Mouse (Mus musculus) heart, postnatal 0 days (tissue): ENCODE data around the gene Als2cr12. TPM values are rescaled to one million over a fixed set of nuclear protein-coding genes. Genes with fewer than 3 reads are reported as not detected.
A peak's percentile ranks its signal among the peaks of the same experiment; 100 is the strongest.

ENCODE experiments used
- ATAC-seq: fragments of 200-750 bp; cut with Nextera tagmentation; 2 replicates; pipeline ENCODE4 v1.8.0; 2017; ENCODE audit warnings: low read depth, moderate number of reproducible peaks, moderate library complexity; ENCODE audit not compliant: insufficient read depth
- DNase-seq: peaks from one replicate; pipeline ENCODE4 v3.0.0-alpha.2; 2016; ENCODE audit warnings: low spot score
- H3K27ac ChIP-seq: fragments of 300-500 bp; sonication (generic); 2 replicates; pipeline ENCODE4 v1.5.1; 2014; ENCODE audit warnings: low read depth, mild to moderate bottlenecking
- H3K27me3 ChIP-seq: fragments of 300-500 bp; sonication (generic); 2 replicates; pipeline ENCODE4 v1.6.1; 2014; ENCODE audit warnings: low read length, mixed read lengths; ENCODE audit not compliant: control insufficient read depth, insufficient read depth
- H3K36me3 ChIP-seq: fragments of 300-500 bp; sonication (generic); replicated peaks from 2 replicates; pipeline ENCODE4 v1.6.1; 2014; ENCODE audit warnings: low read length, mixed read lengths; ENCODE audit not compliant: control insufficient read depth, insufficient read depth
- H3K4me1 ChIP-seq: fragments of 300-500 bp; sonication (generic); 2 replicates; pipeline ENCODE4 v1.6.1; 2014; ENCODE audit warnings: antibody characterized with exemption; ENCODE audit not compliant: control insufficient read depth, insufficient read depth
- H3K4me2 ChIP-seq: fragments of 300-500 bp; sonication (generic); 2 replicates; pipeline ENCODE4 v1.6.1; 2014; ENCODE audit warnings: low read depth, mild to moderate bottlenecking, low read length, moderate library complexity
- H3K4me3 ChIP-seq: fragments of 300-500 bp; sonication (generic); 2 replicates; pipeline ENCODE4 v1.5.1; 2014; ENCODE audit warnings: low read depth, low read length
- H3K9ac ChIP-seq: fragments of 300-500 bp; sonication (generic); replicated peaks from 2 replicates; pipeline ENCODE4 v1.6.1; 2014; ENCODE audit warnings: low read depth, low read length, mixed read lengths
- H3K9me3 ChIP-seq: fragments of 300-500 bp; sonication (generic); replicated peaks from 2 replicates; pipeline ENCODE4 v1.6.1; 2016; ENCODE audit warnings: low read length; ENCODE audit not compliant: control insufficient read depth
- CTCF ChIP-seq: IDR thresholded peaks from 2 replicates; pipeline ENCODE4 v1.5.1; 2016; ENCODE audit warnings: antibody characterized with exemption, control low read depth, low read depth
- EP300 ChIP-seq: IDR thresholded peaks from 2 replicates; pipeline ENCODE4 v1.6.1; 2016; ENCODE audit warnings: antibody characterized with exemption, low read depth
- WGBS: fragments of 180-500 bp; shearing (Covaris S2); extraction: QIAGEN DNeasy Blood & Tissue Kit; methylation state at CpG from one replicate; pipeline ENCODE4 v1.1.7; 2014; 5-methylcytosine and 5-hydroxymethylcytosine counted together
- polyA plus RNA-seq: library from polyadenylated mRNA; unstranded; fragments of >200 nt; fragmentation: Nextera tagmentation; extraction: Ambion mirVana; gene quantifications from 2 replicates; pipeline ENCODE4 v1.2.1, GENCODE M21; 2015
- total RNA-seq: library from RNA; depleted of rRNA; stranded (reverse); fragments of >200 nt; gene quantifications from 2 replicates; pipeline ENCODE4 v1.2.3, GENCODE M21; 2014; ENCODE audit warnings: low replicate concordance

The Als2cr12 gene
- total and polyA plus RNA-seq, 2 experiments from 2014 or later = not detected

- Histone ChIP-seq H3K27ac (no peak overlapping the region), H3K4me3 (no peak overlapping the region), H3K36me3 (peaks cover 84% of the 10 kb centered on the region), H3K9ac (no peak overlapping the region), H3K9me3 (no peaks in the 10 kb centered on the region), H3K4me2 (no peak overlapping the region), H3K27me3 (no peaks in the 10 kb centered on the region), H3K4me1 (no peaks in the 10 kb centered on the region)
- ATAC-seq (no peak), DNase-seq (no peak)
- WGBS = 89% methylated on average over 7 of the region's 7 CpGs
- TF ChIP-seq CTCF (no peak), EP300 (no peak)
Observed at GRCm38 (mm10) chr1:58735962-58736361, 40.2 kb upstream of the Als2cr12 start.

DNA sequence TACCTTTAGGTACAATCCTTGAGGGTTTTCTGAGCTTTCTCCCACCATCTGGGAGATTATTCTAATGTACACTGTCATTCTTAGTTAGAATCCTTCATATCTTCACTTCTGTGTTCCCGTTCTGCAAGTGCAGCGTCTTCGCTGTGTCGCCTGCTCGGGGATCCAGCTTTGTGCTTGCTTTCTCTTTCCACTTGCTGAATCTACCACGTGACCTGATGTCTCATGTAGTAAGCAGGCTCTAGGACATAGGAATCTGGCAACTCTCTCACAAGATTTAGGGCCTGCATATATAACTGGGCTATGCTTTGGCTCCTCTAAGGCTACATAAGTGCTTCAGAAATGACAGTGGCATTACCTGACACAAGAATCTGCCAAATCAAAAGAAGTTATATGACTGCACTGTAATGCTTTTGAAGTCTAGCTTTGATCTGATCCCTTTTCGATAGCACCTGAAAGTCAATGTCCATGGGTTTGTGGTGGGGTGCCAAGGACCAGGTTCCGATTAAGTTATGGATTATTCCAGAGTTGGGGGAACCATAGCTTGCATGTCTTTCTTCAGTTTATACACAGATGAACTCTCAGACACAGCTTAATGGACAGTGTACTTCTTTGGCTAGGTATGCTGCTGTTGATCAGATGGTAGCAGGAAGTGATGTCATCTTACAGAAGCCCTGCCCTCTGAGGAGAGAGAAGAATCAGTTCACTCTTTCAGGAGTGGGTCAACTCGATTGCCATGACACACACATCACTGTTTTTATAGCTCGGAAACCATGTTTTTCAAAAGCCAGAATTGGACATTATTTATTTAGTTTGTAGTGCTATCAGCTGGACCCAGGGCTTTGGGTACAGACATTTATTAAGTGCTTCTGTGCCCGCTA is 38.5 kb upstream of the Als2cr12 start:
- TF ChIP-seq CTCF = no peak
- no peak for TF ChIP-seq EP300
- no peak overlapping the region for H3K9ac ChIP-seq

GRCm38 (mm10) chr1:58733636-58734035 is 37.8 kb upstream of the Als2cr12 start:
- TF ChIP-seq CTCF = no peak
- no peak for TF ChIP-seq EP300
- WGBS = 90% methylated on average over 2 of the region's 2 CpGs
- no peak overlapping the region for H3K4me2 ChIP-seq
- no peak overlapping the region for H3K9ac ChIP-seq
- H3K4me1 ChIP-seq = no peaks in the 10 kb centered on the region
- peaks cover 83% of the 10 kb centered on the region for H3K36me3 ChIP-seq
- H3K9me3 ChIP-seq = no peaks in the 10 kb centered on the region
- DNase-seq = no peak
- H3K27ac ChIP-seq = no peak overlapping the region
- no peak overlapping the region for H3K4me3 ChIP-seq
- H3K27me3 ChIP-seq = no peaks in the 10 kb centered on the region
- ATAC-seq = no peak

More for the DNA sequence above, 38.5 kb upstream of the Als2cr12 start:
- H3K4me3 ChIP-seq = no peak overlapping the region
- 87% methylated on average over 11 of the region's 11 CpGs for WGBS
- no peak overlapping the region for H3K27ac ChIP-seq
- ATAC-seq = no peak
- DNase-seq = no peak
- H3K36me3 ChIP-seq = peaks cover 80% of the 10 kb centered on the region
- no peaks in the 10 kb centered on the region for H3K4me1 ChIP-seq
- H3K27me3 ChIP-seq = no peaks in the 10 kb centered on the region
- no peaks in the 10 kb centered on the region for H3K9me3 ChIP-seq
- H3K4me2 ChIP-seq = no peak overlapping the region

GRCm38 (mm10) chr1:58728590-58728868 is 32.7 kb upstream of the Als2cr12 start:
- Histone ChIP-seq H3K36me3 (peaks cover 49% of the 10 kb centered on the region), H3K9ac (no peak overlapping the region), H3K27me3 (no peaks in the 10 kb centered on the region), H3K4me1 (peaks cover 15% of the 10 kb centered on the region), H3K9me3 (no peaks in the 10 kb centered on the region), H3K4me2 (no peak overlapping the region), H3K27ac (no peak overlapping the region), H3K4me3 (no peak overlapping the region)
- WGBS = 93% methylated on average over 3 of the region's 3 CpGs
- TF ChIP-seq CTCF (no peak), EP300 (no peak)
- ATAC-seq = no peak
- DNase-seq = no peak

GRCm38 (mm10) chr1:58727747-58728589 is 32.2 kb upstream of the Als2cr12 start:
- no peaks in the 10 kb centered on the region for H3K9me3 ChIP-seq
- no peak overlapping the region for H3K4me2 ChIP-seq
- no peak overlapping the region for H3K4me3 ChIP-seq
- H3K4me1 ChIP-seq = peaks cover 15% of the 10 kb centered on the region
- H3K36me3 ChIP-seq = peaks cover 44% of the 10 kb centered on the region
- DNase-seq (no peak), ATAC-seq (no peak)
- TF ChIP-seq EP300 = no peak
- no peak for TF ChIP-seq CTCF
- H3K27me3 ChIP-seq = no peaks in the 10 kb centered on the region
- peak overlapping the region; percentile 60 for H3K27ac ChIP-seq
- no peak overlapping the region for H3K9ac ChIP-seq
- 81% methylated on average over 10 of the region's 10 CpGs for WGBS
